Comparison of ENCODE assay signal across 14 mouse cellular contexts in the genomic region with DNA sequence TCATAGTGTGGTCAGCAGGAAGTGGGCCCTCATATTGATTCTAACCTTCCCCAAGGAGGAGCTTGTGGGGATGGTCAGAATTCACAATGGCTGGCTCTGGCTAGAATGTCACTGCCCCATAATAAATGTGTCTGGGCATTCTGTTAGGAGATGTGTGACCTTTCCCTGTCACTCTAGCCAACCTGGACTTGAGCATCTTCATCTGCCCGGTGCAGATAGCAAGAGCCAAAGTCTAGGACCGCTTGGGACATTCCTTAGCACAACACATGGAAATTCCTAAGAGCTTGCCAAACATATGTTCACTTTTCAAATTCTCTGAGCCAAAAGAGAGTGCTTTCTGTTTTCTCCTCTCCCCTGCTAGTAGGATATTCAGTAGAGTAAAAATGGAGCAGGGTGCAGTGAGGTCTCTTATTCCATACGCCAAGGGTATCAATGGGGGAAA.
DNase-seq lines count a peak whose midpoint lies in the region; ATAC-seq and TF ChIP-seq lines count a peak whose summit lies in the region.
"Had no signal": no experiment of that assay in that cellular context is flagged by ENCODE, and none has a peak within 500 bp of the region (broad histone marks: within the 10 kb centered on the region; RNA-seq: fewer than 3 reads in every experiment).

No protein-coding gene starts in this region.

- no peak overlapping the region for H3K4me3 ChIP-seq in gastrocnemius, adult 2 months
- H3K4me3 ChIP-seq: liver, embryonic 15.5 days; neural tube, embryonic 15.5 days had no signal

- H3K27ac ChIP-seq in gastrocnemius, adult 2 months, result no peak overlapping the region
- H3K27ac ChIP-seq: liver, embryonic 15.5 days; neural tube, embryonic 15.5 days had no signal

- peak; percentile 67 for ATAC-seq in cerebellum, adult (ENCODE audit: insufficient number of reproducible peaks, low FRiP score, low TSS enrichment)
- ATAC-seq: activated CD4-positive, CD25-positive, alpha-beta regulatory T cell, adult 4 months; inflammation-experienced regulatory T-cells, adult 6 months had no signal

- no peak for TF ChIP-seq CTCF in gastrocnemius, adult 2 months (IDR thresholded peaks at IDR 0.05)

- intact Hi-C loops in heart, postnatal 36 days (cut with DNase I), result loop anchor here (1.0 to 10.0 kb wide), 2 partner anchors 248 to 330 kb away; no protein-coding TSS in a partner anchor
- intact Hi-C loops in gastrocnemius, adult 2 months (cut with DNase I), result loop anchor here (5.0 kb wide), 1 partner anchor 545 kb away; no protein-coding TSS in a partner anchor

- no peak for DNase-seq in cerebellum, postnatal 4 days (ENCODE audit: low spot score in 2 of 2)
- DNase-seq in layer of hippocampus, adult 11-12 months (ENCODE audit: low spot score), result peak; percentile 18
- DNase-seq in layer of hippocampus, adult 9-10 months (ENCODE audit: low spot score), result no peak
- peak; percentile 68 for DNase-seq in cerebellum, adult 11 months
- DNase-seq in cerebellum, postnatal 25 days, result peak; percentile 68 to 70
- DNase-seq in heart, postnatal 36 days, result no peak
- no peak for DNase-seq in gastrocnemius, adult 2 months
- DNase-seq: gastrocnemius, postnatal 36 days; lung, postnatal 4 days had no signal

Comparison
In these comparisons a context has a peak if more than half of its experiments do, and no peak if none do; other contexts are left out.
1. DNase-seq: peak in layer of hippocampus, adult 11-12 months (single experiment), cerebellum, adult 11 months (single experiment) and cerebellum, postnatal 25 days (2 of 2); none in cerebellum, postnatal 4 days (0 of 2), layer of hippocampus, adult 9-10 months (single experiment), heart, postnatal 36 days (0 of 2) and gastrocnemius, adult 2 months (single experiment).